Mouse (Mus musculus) monocyte, adult 5-6 weeks (primary cell): Measurements from ENCODE around the gene Iqcf1. TPM values are rescaled to one million over a fixed set of nuclear protein-coding genes. Genes with fewer than 3 reads are reported as not detected.
"Not testable (repeated sequence)": the region's sequence is repeated elsewhere in the genome, so short reads cannot be mapped to it uniquely, and the experiment has no call there.

Source experiments
- ATAC-seq: fragments of 153-309, 156-312 bp; replicated peaks from 2 replicates; pipeline ENCODE4 v1.8.0; 2017; ENCODE audit warnings: mild to moderate bottlenecking; ENCODE audit not compliant: low TSS enrichment, insufficient number of reproducible peaks, severe bottlenecking, poor library complexity, low FRiP score
- total RNA-seq: library from RNA; stranded (forward); fragments of 200-1000, 200-491, 200-594 nt; gene quantifications from 3 replicates; pipeline ENCODE4 v1.2.3, GENCODE M21; 2017

The Iqcf1 gene
- total RNA-seq, 1 experiment from 2014 or later = not detected

GRCm38 (mm10) chr9:106477649-106478048 lies 22.1 kb upstream of the Iqcf1 start:
- ATAC-seq = no peak

DNA sequence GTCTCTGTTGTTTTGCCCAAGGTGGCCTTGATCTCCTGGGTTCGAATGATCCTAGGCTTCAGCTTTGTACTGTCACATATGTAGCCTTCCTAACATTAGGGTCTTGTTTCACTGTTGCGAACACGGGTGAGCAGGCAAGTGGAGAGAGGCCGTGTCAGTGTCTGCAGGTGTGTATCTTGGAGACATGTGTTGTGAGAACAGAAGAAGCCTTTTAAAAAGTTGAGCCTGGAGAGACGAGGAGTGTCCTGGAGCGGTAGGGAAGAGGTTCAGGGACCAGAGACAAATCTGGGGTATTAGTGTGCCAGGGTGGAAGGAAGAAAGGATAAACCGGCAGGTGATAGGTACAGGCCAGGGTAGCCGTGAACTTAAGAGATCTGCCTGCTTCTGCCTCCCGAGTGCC lies 21.7 kb upstream of the Iqcf1 start:
- no peak for ATAC-seq

DNA sequence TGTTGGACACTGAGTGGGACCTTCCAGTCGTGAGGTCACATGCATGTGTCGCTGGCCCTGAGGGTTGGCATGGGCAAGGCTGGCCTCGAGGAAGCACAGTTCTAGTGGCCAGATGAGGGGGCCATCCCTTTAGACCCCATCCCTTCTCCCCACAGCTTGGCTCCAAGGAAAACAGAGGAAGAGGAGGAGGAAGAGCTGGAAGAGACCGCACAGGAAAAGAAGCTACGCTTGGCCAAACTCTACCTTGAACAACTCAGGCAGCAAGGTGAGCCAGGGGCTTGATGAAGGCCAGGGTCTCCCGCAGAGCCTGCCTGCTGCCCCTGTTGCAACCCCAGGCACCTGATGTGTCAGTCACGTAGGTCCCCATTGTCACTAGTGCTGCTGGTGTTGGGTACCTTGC lies 19.2 kb upstream of the Iqcf1 start:
- no peak for ATAC-seq

- ATAC-seq = no peak
Observed at GRCm38 (mm10) chr9:106481075-106481474, 18.7 kb upstream of the Iqcf1 start.

GRCm38 (mm10) chr9:106481676-106482075 lies 18.1 kb upstream of the Iqcf1 start:
- ATAC-seq = no peak

- no peak for ATAC-seq
Observed at GRCm38 (mm10) chr9:106482578-106483115, 17.1 kb upstream of the Iqcf1 start.

- no peak for ATAC-seq
Observed at GRCm38 (mm10) chr9:106483136-106483535, 16.6 kb upstream of the Iqcf1 start.

DNA sequence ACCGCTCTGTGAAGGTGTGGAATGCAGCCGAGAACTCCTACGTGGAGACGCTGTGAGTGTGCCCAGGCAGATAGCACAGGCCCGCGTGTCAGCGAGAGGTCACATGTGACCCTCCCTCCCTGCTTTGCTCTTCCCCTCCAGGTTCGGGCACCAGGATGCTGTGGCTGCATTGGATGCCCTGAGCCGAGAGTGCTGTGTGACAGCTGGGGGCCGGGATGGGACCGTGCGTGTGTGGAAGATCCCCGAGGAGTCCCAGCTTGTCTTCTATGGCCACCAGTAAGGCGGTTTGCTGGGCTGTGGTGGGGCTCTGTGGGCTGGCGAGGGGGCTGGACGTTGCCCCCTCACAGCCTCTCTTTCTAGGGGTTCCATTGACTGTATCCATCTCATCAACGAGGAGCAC lies 16.2 kb upstream of the Iqcf1 start:
- no peak for ATAC-seq

GRCm38 (mm10) chr9:106485076-106485475 lies 14.7 kb upstream of the Iqcf1 start:
- no peak for ATAC-seq

GRCm38 (mm10) chr9:106487602-106488001 lies 12.2 kb upstream of the Iqcf1 start:
- ATAC-seq = not testable (repeated sequence)

DNA sequence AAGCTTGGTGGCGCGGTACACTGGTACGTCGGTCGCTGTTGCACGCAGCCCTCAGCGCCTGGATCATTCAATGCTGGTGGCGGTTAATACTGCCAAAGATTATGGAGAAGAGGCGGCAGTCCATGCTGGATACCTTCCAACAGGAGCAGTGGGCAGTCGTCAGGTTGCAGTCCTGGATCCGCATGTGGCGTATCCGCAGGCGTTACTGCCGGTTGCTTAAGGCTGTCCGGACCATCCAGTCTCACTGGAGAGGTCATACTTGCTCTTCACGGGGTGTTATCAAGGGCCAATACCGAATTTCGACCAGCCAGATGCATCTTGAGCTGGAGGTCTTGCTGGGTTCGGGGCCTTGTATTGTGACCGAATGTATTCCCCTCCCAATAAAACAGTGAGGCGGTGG lies 2.1 kb downstream of the Iqcf1 start:
- ATAC-seq = no peak

GRCm38 (mm10) chr9:106504246-106504645 lies 4.5 kb downstream of the Iqcf1 start:
- ATAC-seq = no peak

DNA sequence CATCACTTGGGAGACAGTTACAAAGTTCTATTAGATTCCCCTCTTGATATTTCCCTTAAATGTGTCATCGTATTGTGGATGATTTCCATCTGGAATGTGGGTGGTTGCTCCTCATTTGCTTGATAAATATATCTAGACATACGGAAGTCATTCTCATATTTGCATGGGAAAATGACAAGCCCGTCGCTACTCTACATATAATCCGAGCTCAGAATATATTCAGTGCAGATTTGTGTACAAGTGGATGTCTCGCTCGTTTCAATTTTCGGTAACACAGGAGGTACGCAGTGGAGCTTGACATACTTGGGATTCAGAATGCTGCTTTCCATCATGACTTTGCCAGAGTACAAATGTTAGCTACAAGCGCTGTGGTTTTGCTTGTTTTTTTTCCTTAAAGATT lies 9.6 kb downstream of the Iqcf1 start:
- no peak for ATAC-seq

DNA sequence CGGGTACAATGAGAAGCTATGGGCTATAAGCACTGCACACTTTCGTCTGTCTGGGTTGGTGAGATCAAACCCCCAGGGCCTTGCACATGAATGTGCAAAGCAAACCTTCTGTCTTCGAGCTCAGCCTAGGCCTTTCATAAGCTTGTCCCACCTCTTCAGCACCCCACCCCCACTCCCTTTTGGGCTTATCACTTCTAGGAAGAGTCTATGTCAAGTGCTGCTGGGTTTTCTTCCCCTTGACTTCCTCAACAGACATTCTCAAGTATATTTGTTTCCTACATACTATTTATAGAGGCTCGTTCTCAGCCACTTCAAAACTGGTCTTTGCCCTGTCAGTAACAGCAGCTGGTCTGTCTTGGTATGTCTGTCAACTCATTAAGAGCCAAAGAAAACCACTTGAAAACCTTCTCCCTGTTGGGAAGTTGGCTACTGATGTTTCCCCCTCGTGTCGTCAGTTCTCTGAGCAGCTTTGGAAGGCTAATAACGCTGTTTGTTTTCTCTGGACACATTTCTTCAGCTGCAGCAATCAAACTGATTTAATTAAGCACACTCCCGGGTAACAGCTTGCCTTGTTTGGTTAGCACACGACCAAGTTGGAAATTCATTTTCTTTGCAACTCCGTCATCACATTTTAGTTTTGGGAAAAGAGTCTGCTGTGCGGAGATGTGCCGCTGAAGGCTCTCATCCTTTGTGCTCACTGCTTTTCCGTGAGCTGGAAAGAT lies 13.1 kb downstream of the Iqcf1 start:
- no peak for ATAC-seq

DNA sequence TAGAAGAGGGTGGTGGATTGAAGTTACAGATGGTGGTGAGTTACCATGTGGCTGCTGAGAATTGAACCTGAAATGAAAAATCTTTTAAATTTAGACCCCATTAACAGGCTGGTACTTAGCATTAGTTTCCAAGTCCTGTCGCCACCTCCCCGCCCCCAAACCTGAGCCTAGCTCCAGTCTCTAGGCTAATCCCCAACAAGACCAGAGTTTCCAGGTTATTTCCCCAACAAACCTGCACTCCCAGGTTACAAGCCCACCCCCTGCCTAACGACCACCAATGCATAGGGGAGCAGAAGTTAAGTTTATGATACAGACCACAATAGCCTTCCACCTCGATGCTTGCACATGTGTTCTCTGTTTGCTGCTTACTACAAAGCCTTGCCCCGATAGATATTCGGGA lies 13.8 kb downstream of the Iqcf1 start:
- ATAC-seq = no peak

- no peak for ATAC-seq
Observed at GRCm38 (mm10) chr9:106514273-106514672, 14.5 kb downstream of the Iqcf1 start, which contains the start of gene Iqcf5. Iqcf5 (plus strand) TSS chr9:106514573.

- ATAC-seq = no peak
Observed at GRCm38 (mm10) chr9:106519433-106519832, 19.7 kb downstream of the Iqcf1 start.

- ATAC-seq = no peak
Observed at GRCm38 (mm10) chr9:106519909-106520308, 20.1 kb downstream of the Iqcf1 start.

- peak; percentile 70; the same call in 1 of the 2 replicates for ATAC-seq
Observed at GRCm38 (mm10) chr9:106531833-106532232, 32.1 kb downstream of the Iqcf1 start.

- no peak for ATAC-seq
Observed at GRCm38 (mm10) chr9:106534296-106534695, 34.5 kb downstream of the Iqcf1 start.
